Mouse (Mus musculus) layer of hippocampus, postnatal 14 days (tissue): Measurements from ENCODE around the gene Lrp2. TPM values are rescaled to one million over a fixed set of nuclear protein-coding genes. Genes with fewer than 3 reads are reported as not detected.

Experiments
- DNase-seq, 2 experiments: peaks; one replicate each; pipeline ENCODE4 v3.0.0; 2021 to 2022; ENCODE audit warnings: low spot score in 2 of 2, mixed read lengths in 1 of 2
- total RNA-seq, 2 experiments: library from RNA; stranded (reverse); gene quantifications; 2 replicates each; pipeline ENCODE4 v1.2.3; 2021

Gene Lrp2
- total RNA-seq, 2 experiments from 2014 or later, result 0.67 to 1.2 TPM

DNA sequence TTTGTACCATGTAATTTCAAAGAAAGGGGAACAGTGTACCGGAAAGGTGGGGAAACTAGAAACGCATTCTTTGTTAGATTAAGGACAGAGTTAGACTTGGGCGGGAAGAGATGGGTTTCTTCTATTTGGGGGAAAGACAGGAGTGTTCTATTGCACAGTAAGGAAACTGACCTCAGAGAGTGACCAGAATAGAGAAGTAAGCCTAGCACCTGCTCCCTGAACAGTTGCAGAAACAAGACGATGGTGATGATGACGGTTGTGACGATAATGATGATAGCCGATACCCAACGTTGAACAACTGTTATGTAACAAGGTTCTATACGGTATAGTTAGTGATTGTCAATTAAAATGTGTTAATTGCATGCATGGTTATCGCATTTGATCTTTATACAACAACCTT is 171.3 kb downstream of the Lrp2 start:
- no peak for DNase-seq

GRCm38 (mm10) chr2:69405692-69406091 is 180.2 kb downstream of the Lrp2 start:
- no peak for DNase-seq

DNA sequence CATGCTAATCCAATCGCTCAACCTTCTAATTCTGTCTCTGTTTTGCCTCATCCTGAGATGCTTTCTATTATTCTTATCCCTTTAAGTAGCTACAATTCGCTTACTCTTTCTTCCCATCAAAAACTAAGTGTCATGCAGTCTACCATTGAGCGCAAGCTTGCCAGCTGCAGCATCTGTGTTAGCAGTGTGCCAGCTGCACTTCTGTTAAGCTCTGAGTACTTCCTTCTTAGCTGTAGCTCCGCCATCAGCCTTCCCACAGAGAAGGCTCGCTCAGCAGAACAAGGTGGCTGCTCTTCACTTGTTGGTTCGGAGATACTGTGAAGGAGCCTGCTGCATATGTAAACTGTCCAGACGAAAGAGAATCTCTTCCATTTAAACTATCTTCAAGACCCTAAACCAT is 183.6 kb downstream of the Lrp2 start:
- no peak for DNase-seq

DNA sequence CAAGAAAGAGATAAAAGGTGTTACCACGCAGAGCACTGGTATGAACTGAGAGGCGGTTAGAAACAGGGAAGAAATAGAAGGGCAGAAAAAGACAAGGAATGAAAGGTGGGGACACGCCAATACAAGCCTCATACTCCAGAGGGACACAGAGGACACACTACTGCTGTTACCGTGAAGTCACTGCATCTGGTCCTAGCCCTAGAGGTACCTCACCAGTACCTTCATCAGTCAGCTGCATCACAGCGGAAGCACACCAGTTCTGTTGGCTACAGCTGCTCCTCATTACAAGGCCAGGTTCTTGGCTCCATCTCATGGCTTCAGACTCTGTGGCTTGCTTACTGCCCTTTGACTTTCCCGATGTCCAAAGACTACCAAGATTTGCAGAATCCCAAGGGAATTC is 184.0 kb downstream of the Lrp2 start:
- no peak for DNase-seq

- DNase-seq, result no peak
These were observed 184.8 kb downstream of the Lrp2 start for GRCm38 (mm10) chr2:69400866-69401604.

GRCm38 (mm10) chr2:69396760-69397435 is 189.0 kb downstream of the Lrp2 start:
- no peak for DNase-seq

GRCm38 (mm10) chr2:69395597-69396248 is 190.1 kb downstream of the Lrp2 start:
- no peak for DNase-seq

DNA sequence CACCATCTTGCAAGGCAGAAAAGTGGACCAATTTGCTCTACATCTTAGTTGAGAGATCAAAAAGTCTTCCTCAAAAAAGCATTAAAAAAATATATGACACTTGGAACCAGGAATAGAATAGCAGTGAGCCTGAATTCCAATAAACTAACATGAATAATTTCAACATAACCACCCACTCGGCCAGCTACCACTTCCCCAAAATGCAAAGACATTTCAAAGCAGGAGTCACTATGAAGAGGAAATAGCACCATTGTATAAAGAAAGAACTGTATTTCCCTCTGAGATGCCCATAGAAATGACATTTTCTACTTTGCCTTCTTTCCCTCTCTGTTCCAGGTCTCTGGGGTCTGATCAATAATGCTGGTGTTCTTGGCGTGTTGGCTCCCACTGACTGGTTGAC is 191.9 kb downstream of the Lrp2 start:
- no peak for DNase-seq

DNA sequence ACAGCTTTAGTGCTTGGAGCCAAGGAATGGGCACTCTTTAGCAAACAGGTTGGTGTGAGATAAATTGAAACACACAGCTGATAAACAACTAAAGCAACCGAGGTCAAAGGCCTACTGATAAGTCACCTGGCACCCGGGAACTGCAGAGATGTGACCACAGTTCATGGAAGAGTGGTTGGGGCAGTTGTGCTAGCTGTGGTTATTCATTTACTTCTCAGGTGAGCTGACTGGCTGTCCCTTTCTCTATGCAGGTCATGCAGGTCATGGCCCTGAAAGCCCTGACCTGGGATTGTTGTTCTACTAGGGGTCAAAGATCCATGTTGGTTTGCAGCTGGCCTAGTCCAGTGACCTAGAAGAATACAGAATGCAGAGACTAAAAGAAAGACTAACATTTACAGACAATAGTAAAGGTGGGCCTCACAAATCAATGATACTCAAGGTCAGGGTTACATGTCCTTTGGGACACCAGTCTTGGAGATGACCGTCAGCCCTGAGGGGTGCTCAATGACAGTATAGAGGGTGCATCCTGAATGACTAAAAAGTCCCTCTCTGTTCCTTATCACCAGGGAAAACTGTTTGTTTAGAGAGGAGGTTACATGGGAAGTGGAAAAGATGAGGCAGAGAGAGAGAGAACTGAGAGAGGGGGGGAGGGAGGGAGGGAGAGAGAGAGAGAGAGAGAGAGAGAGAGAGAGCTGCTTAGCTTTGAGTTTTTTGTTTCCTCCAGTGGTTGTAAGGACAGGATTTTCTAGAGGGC is 199.6 kb downstream of the Lrp2 start:
- DNase-seq, result no peak

GRCm38 (mm10) chr2:69382838-69383237 is 203.0 kb downstream of the Lrp2 start:
- DNase-seq, result no peak

- DNase-seq, result no peak
These were observed 204.1 kb downstream of the Lrp2 start for GRCm38 (mm10) chr2:69381740-69382139.

DNA sequence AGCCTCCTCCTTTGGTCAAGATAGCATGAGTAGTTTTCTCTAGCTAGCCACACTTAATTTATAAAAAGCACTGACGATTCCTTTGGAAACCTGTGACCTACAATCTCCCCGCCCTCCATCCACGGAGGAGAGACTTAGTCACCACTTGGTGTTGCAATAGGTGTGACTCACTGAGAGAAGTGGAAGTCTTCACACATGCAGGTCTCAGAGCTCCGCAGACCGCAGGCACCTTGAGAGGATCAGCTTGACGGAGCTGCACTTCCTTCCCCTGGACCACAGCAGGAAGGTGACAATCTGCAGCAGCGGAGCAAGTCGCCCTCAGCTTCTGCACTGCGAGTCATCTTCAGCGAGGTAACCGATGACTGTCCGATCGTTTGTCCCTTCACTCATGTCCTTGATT is 205.6 kb downstream of the Lrp2 start, which contains the start of gene Dhrs9:
Gene Dhrs9 (plus strand): TSS at position 165 of the 400 bp plus-strand sequence.
- DNase-seq, result no peak

GRCm38 (mm10) chr2:69379801-69380200 is 206.1 kb downstream of the Lrp2 start:
- no peak for DNase-seq

- no peak for DNase-seq
These were observed 209.1 kb downstream of the Lrp2 start for GRCm38 (mm10) chr2:69376780-69377179.

Other genes starting within 250 kb of the Lrp2 start
- gene Abcb11, start 243.4 kb downstream of the Lrp2 start, total RNA-seq, result under 1 TPM in 1 of 2 experiments, not detected in 1; 0.07 TPM
- not detected for gene Dhrs9, start 205.6 kb downstream of the Lrp2 start, total RNA-seq
- 10 to 100 TPM; 23.7 to 29.8 TPM for gene Bbs5, start 61.1 kb upstream of the Lrp2 start, total RNA-seq
- under 1 TPM; 0.43 to 0.78 TPM for gene Klhl41, start 84.1 kb upstream of the Lrp2 start, total RNA-seq
- 10 to 100 TPM; 19.3 to 20.0 TPM for gene Fastkd1, start 127.5 kb upstream of the Lrp2 start, total RNA-seq
- gene Ppig, start 136.5 kb upstream of the Lrp2 start, total RNA-seq, result 10 to 100 TPM; 60.3 to 67.0 TPM
- 1 to 10 TPM; 2.7 to 2.8 TPM for gene Ccdc173, start 203.5 kb upstream of the Lrp2 start, total RNA-seq
- gene Phospho2, start 203.6 kb upstream of the Lrp2 start, total RNA-seq, result 10 to 100 TPM; 19.0 to 21.7 TPM
- 10 to 100 TPM; 60.8 to 63.5 TPM for gene Klhl23, start 235.9 kb upstream of the Lrp2 start, total RNA-seq